Mouse (Mus musculus) limb, embryonic 15.5 days (tissue): ENCODE measurements at regions not wholly inside any gene's neighbourhood (a gene's known extent, or its start where the extent isn't known, plus 50 kb on each side); places are given as distances from the start of the nearest gene placed in this dataset.

ENCODE experiments used
- ATAC-seq: fragments of 200-750 bp; cut with Nextera tagmentation; 2 replicates; pipeline ENCODE4 v1.8.0; 2017; ENCODE audit warnings: low read depth, moderate TSS enrichment; ENCODE audit not compliant: insufficient number of reproducible peaks, low FRiP score, low TSS enrichment
- H3K27ac ChIP-seq: fragments of 300-500 bp; sonication (generic); 2 replicates; pipeline ENCODE4 v1.5.1; 2015; ENCODE audit warnings: moderate library complexity, mild to moderate bottlenecking, inconsistent platforms
- H3K27me3 ChIP-seq: fragments of 300-500 bp; sonication (generic); 2 replicates; pipeline ENCODE4 v1.6.1; 2015; ENCODE audit warnings: inconsistent platforms
- H3K36me3 ChIP-seq: fragments of 300-500 bp; sonication (generic); 2 replicates; pipeline ENCODE4 v1.6.1; 2015; ENCODE audit warnings: inconsistent platforms
- H3K4me1 ChIP-seq: fragments of 300-500 bp; sonication (generic); 2 replicates; pipeline ENCODE4 v1.6.1; 2015; ENCODE audit warnings: inconsistent platforms
- H3K4me2 ChIP-seq: fragments of 300-500 bp; sonication (generic); 2 replicates; pipeline ENCODE4 v1.6.1; 2015; ENCODE audit warnings: mild to moderate bottlenecking, inconsistent platforms
- H3K4me3 ChIP-seq: fragments of 300-500 bp; sonication (generic); 2 replicates; pipeline ENCODE4 v1.5.1; 2015; ENCODE audit warnings: mild to moderate bottlenecking, inconsistent platforms
- H3K9ac ChIP-seq: fragments of 300-500 bp; sonication (generic); 2 replicates; pipeline ENCODE4 v1.6.1; 2015; ENCODE audit warnings: inconsistent platforms
- H3K9me3 ChIP-seq: fragments of 300-500 bp; sonication (generic); 2 replicates; pipeline ENCODE4 v1.6.1; 2016; ENCODE audit warnings: inconsistent platforms
- WGBS: fragments of 180-500 bp; shearing (Covaris S2); methylation state at CpG from one replicate; pipeline ENCODE4 v1.1.7; 2015; 5-methylcytosine and 5-hydroxymethylcytosine counted together

GRCm38 (mm10) chr5:106170405-106170804, 287.6 kb downstream of the Barhl2 start:
- Histone ChIP-seq H3K27me3 (no peaks in the 10 kb centered on the region), H3K27ac (no peak overlapping the region), H3K9ac (no peak overlapping the region), H3K4me2 (no peak overlapping the region), H3K4me3 (no peak overlapping the region), H3K4me1 (peaks cover 6% of the 10 kb centered on the region; the same call in 1 of the 2 replicates), H3K36me3 (no peaks in the 10 kb centered on the region), H3K9me3 (no peaks in the 10 kb centered on the region)
- ATAC-seq = no peak
- WGBS = 96% methylated on average over 4 of the region's 4 CpGs

GRCm38 (mm10) chr5:106167556-106167955, 290.4 kb downstream of the Barhl2 start:
- no peak overlapping the region for H3K27ac ChIP-seq
- H3K9me3 ChIP-seq = no peaks in the 10 kb centered on the region
- ATAC-seq = no peak
- no peak overlapping the region for H3K9ac ChIP-seq
- H3K4me2 ChIP-seq = no peak overlapping the region
- H3K27me3 ChIP-seq = no peaks in the 10 kb centered on the region
- no peaks in the 10 kb centered on the region for H3K36me3 ChIP-seq
- 75% methylated on average over 11 of the region's 11 CpGs for WGBS
- H3K4me3 ChIP-seq = no peak overlapping the region
- H3K4me1 ChIP-seq = peaks cover 6% of the 10 kb centered on the region; the same call in 1 of the 2 replicates

GRCm38 (mm10) chr5:106166266-106166665, 289.9 kb downstream of the Zfp326 start:
- Histone ChIP-seq H3K36me3 (no peaks in the 10 kb centered on the region), H3K9ac (no peak overlapping the region), H3K4me2 (no peak overlapping the region), H3K27me3 (no peaks in the 10 kb centered on the region), H3K9me3 (no peaks in the 10 kb centered on the region), H3K4me1 (no peaks in the 10 kb centered on the region), H3K27ac (no peak overlapping the region), H3K4me3 (no peak overlapping the region)
- no peak for ATAC-seq
- 75% methylated on average over 5 of the region's 5 CpGs for WGBS

- H3K36me3 ChIP-seq = no peaks in the 10 kb centered on the region
- no peak overlapping the region for H3K9ac ChIP-seq
- WGBS = 37% methylated on average over 8 of the region's 8 CpGs
- H3K4me2 ChIP-seq = no peak overlapping the region
- ATAC-seq = no peak
- no peaks in the 10 kb centered on the region for H3K27me3 ChIP-seq
- no peak overlapping the region for H3K27ac ChIP-seq
- no peaks in the 10 kb centered on the region for H3K4me1 ChIP-seq
- H3K4me3 ChIP-seq = no peak overlapping the region
- no peaks in the 10 kb centered on the region for H3K9me3 ChIP-seq
Observed at GRCm38 (mm10) chr5:106164190-106164589, 287.8 kb downstream of the Zfp326 start.

GRCm38 (mm10) chr5:106162981-106163653, 286.8 kb downstream of the Zfp326 start:
- no peak overlapping the region for H3K27ac ChIP-seq
- H3K27me3 ChIP-seq = no peaks in the 10 kb centered on the region
- H3K4me2 ChIP-seq = no peak overlapping the region
- H3K36me3 ChIP-seq = no peaks in the 10 kb centered on the region
- no peak overlapping the region for H3K9ac ChIP-seq
- no peak overlapping the region for H3K4me3 ChIP-seq
- H3K4me1 ChIP-seq = no peaks in the 10 kb centered on the region
- H3K9me3 ChIP-seq = no peaks in the 10 kb centered on the region
- 30% methylated on average over 12 of the region's 12 CpGs for WGBS
- no peak for ATAC-seq

GRCm38 (mm10) chr5:106139109-106139508, 262.7 kb downstream of the Zfp326 start:
- Histone ChIP-seq H3K9me3 (no peaks in the 10 kb centered on the region), H3K4me3 (no peak overlapping the region), H3K9ac (no peak overlapping the region), H3K27ac (no peak overlapping the region), H3K27me3 (no peaks in the 10 kb centered on the region), H3K36me3 (no peaks in the 10 kb centered on the region), H3K4me1 (no peaks in the 10 kb centered on the region), H3K4me2 (no peak overlapping the region)
- no peak for ATAC-seq

- ATAC-seq = no peak
- WGBS = 29% methylated on average over 3 of the region's 3 CpGs
- Histone ChIP-seq H3K4me2 (no peak overlapping the region), H3K9me3 (no peaks in the 10 kb centered on the region), H3K36me3 (no peaks in the 10 kb centered on the region), H3K27ac (no peak overlapping the region), H3K4me3 (no peak overlapping the region), H3K27me3 (no peaks in the 10 kb centered on the region), H3K9ac (no peak overlapping the region), H3K4me1 (peaks cover 7% of the 10 kb centered on the region; the same call in 1 of the 2 replicates)
Observed at GRCm38 (mm10) chr5:106122928-106123327, 246.6 kb downstream of the Zfp326 start.

- no peaks in the 10 kb centered on the region for H3K9me3 ChIP-seq
- WGBS = 26% methylated on average over 1 of the region's 1 CpGs
- peaks cover 7% of the 10 kb centered on the region; the same call in 1 of the 2 replicates for H3K4me1 ChIP-seq
- H3K27me3 ChIP-seq = no peaks in the 10 kb centered on the region
- no peak overlapping the region for H3K27ac ChIP-seq
- H3K4me2 ChIP-seq = no peak overlapping the region
- no peaks in the 10 kb centered on the region for H3K36me3 ChIP-seq
- no peak for ATAC-seq
- no peak overlapping the region for H3K4me3 ChIP-seq
- H3K9ac ChIP-seq = no peak overlapping the region
Observed at GRCm38 (mm10) chr5:106119584-106119983, 243.2 kb downstream of the Zfp326 start.

- WGBS = 87% methylated on average over 3 of the region's 3 CpGs
- Histone ChIP-seq H3K9ac (no peak overlapping the region), H3K4me1 (no peaks in the 10 kb centered on the region), H3K27me3 (no peaks in the 10 kb centered on the region), H3K36me3 (no peaks in the 10 kb centered on the region), H3K27ac (no peak overlapping the region), H3K9me3 (no peaks in the 10 kb centered on the region), H3K4me2 (no peak overlapping the region), H3K4me3 (no peak overlapping the region)
- no peak for ATAC-seq
Observed at GRCm38 (mm10) chr5:106113186-106113585, 236.8 kb downstream of the Zfp326 start.

GRCm38 (mm10) chr5:106108474-106108971, 232.2 kb downstream of the Zfp326 start:
- Histone ChIP-seq H3K4me1 (no peaks in the 10 kb centered on the region), H3K4me3 (no peak overlapping the region), H3K9ac (no peak overlapping the region), H3K27ac (no peak overlapping the region), H3K9me3 (no peaks in the 10 kb centered on the region), H3K4me2 (no peak overlapping the region), H3K27me3 (no peaks in the 10 kb centered on the region), H3K36me3 (no peaks in the 10 kb centered on the region)
- ATAC-seq = no peak
- WGBS = 49% methylated on average over 8 of the region's 8 CpGs

GRCm38 (mm10) chr5:106102255-106102654, 225.9 kb downstream of the Zfp326 start:
- no peak for ATAC-seq
- 87% methylated on average over 4 of the region's 4 CpGs for WGBS
- Histone ChIP-seq H3K27me3 (no peaks in the 10 kb centered on the region), H3K9ac (no peak overlapping the region), H3K9me3 (no peaks in the 10 kb centered on the region), H3K36me3 (no peaks in the 10 kb centered on the region), H3K4me3 (no peak overlapping the region), H3K4me2 (no peak overlapping the region), H3K27ac (no peak overlapping the region), H3K4me1 (no peaks in the 10 kb centered on the region; the same call in 1 of the 2 replicates)

- H3K27me3 ChIP-seq = no peaks in the 10 kb centered on the region
- 82% methylated on average over 8 of the region's 8 CpGs for WGBS
- H3K4me2 ChIP-seq = no peak overlapping the region
- no peaks in the 10 kb centered on the region; the same call in 1 of the 2 replicates for H3K4me1 ChIP-seq
- H3K27ac ChIP-seq = no peak overlapping the region
- no peak for ATAC-seq
- no peaks in the 10 kb centered on the region for H3K36me3 ChIP-seq
- no peak overlapping the region for H3K4me3 ChIP-seq
- no peak overlapping the region for H3K9ac ChIP-seq
- no peaks in the 10 kb centered on the region for H3K9me3 ChIP-seq
Observed at GRCm38 (mm10) chr5:106098887-106099286, 222.5 kb downstream of the Zfp326 start.
